Mouse (Mus musculus) spleen, adult 2 months (tissue): ENCODE results near the gene S100a16. TPM values are rescaled to one million over a fixed set of nuclear protein-coding genes. Genes with fewer than 3 reads are reported as not detected.

Experiments
- DNase-seq, 2 experiments: peaks; one replicate each; pipeline versions ENCODE4 v3.0.0 to v3.0.0-alpha.2; 2012 to 2021; ENCODE audit warnings: low spot score in 2 of 2, low read depth in 1 of 2
- H3K27ac ChIP-seq: fragments of 200-500 bp; 2 replicates; pipeline ENCODE4 v1.5.1; 2012; ENCODE audit warnings: low read length, inconsistent platforms; ENCODE audit not compliant: insufficient read depth
- H3K27me3 ChIP-seq: fragments of 200-500 bp; 2 replicates; pipeline ENCODE4 v1.6.1; 2012; ENCODE audit warnings: mild to moderate bottlenecking, moderate library complexity, low read length, inconsistent platforms; ENCODE audit not compliant: control insufficient read depth, insufficient read depth
- H3K36me3 ChIP-seq: fragments of 200-500 bp; 2 replicates; pipeline ENCODE4 v1.6.1; 2012; ENCODE audit warnings: mild to moderate bottlenecking, low read length, inconsistent platforms; ENCODE audit not compliant: control insufficient read depth, insufficient read depth
- H3K4me1 ChIP-seq: fragments of 200-500 bp; 2 replicates; pipeline ENCODE4 v1.6.1; 2011; ENCODE audit warnings: inconsistent platforms; ENCODE audit not compliant: control insufficient read depth, insufficient read depth, insufficient read length
- H3K4me3 ChIP-seq: fragments of 200-500 bp; 2 replicates; pipeline ENCODE4 v1.5.1; 2011; ENCODE audit warnings: mild to moderate bottlenecking, inconsistent platforms; ENCODE audit not compliant: insufficient read depth, insufficient read length; ENCODE audit errors: extremely low read depth
- CTCF ChIP-seq: fragments of 200-500 bp; IDR thresholded peaks from 2 replicates; pipeline ENCODE4 v1.5.1; 2011; ENCODE audit warnings: mild to moderate bottlenecking, inconsistent platforms; ENCODE audit not compliant: insufficient read depth, insufficient read length, insufficient replicate concordance; ENCODE audit errors: extremely low read depth
- POLR2A ChIP-seq: fragments of 200-500 bp; IDR thresholded peaks from 2 replicates; pipeline ENCODE4 v1.6.1; 2011; ENCODE audit warnings: low read depth, low read length, inconsistent platforms
- WGBS: fragments of 180-500 bp; shearing (Covaris S2); methylation state at CpG from one replicate; pipeline ENCODE4 v1.1.7; 2018; 5-methylcytosine and 5-hydroxymethylcytosine counted together
- polyA plus RNA-seq: library from polyadenylated mRNA; depleted of rRNA; stranded (reverse); fragments of >200 nt; gene quantifications from 2 replicates; pipeline ENCODE4 v1.2.3, GENCODE M21; 2012; rRNA removed

The S100a16 gene
- polyA plus RNA-seq, 1 experiment, result 15.9 TPM

GRCm38 (mm10) chr3:90589947-90590346, 52.9 kb downstream of the S100a16 start, which contains the start of gene S100a2:
Gene S100a2, plus strand, starts transcription at chr3:90590247.
- Histone ChIP-seq H3K27ac (peak within 1 kb of the TSS; percentile 49), H3K36me3 (no peaks in the 10 kb centered on the region), H3K4me1 (peaks cover 37% of the 10 kb centered on the region; the same call in 1 of the 2 replicates), H3K27me3 (no peaks in the 10 kb centered on the region), H3K4me3 (no peak within 1 kb of the TSS)
- DNase-seq, result no peak
- 79% methylated on average over 8 of the region's 8 CpGs for WGBS
- TF ChIP-seq POLR2A (no peak), CTCF (no peak)

Other genes starting within 250 kb of the S100a16 start
- gene Gatad2b, start 244.1 kb upstream of the S100a16 start, polyA plus RNA-seq, result 24.2 and 26.9 TPM in 2 replicates
- gene Slc27a3, start 147.3 kb upstream of the S100a16 start, polyA plus RNA-seq, result 10.4 and 11.2 TPM in 2 replicates
- gene Ints3, start 103.6 kb upstream of the S100a16 start, polyA plus RNA-seq, result 19.7 and 21.1 TPM in 2 replicates
- 15.4 and 16.1 TPM in 2 replicates for gene Npr1, start 71.4 kb upstream of the S100a16 start, polyA plus RNA-seq
- gene Ilf2, start 61.1 kb upstream of the S100a16 start, polyA plus RNA-seq, result 12.3 and 12.6 TPM in 2 replicates
- 12.4 and 13.2 TPM in 2 replicates for gene Snapin, start 46.2 kb upstream of the S100a16 start, polyA plus RNA-seq
- 32.9 and 34.0 TPM in 2 replicates for gene Chtop, start 27.8 kb upstream of the S100a16 start, polyA plus RNA-seq
- gene S100a1, start 22.9 kb upstream of the S100a16 start, polyA plus RNA-seq, result 15.9 and 28.8 TPM in 2 replicates
- gene S100a13, start 22.8 kb upstream of the S100a16 start, polyA plus RNA-seq, result 27.0 and 30.0 TPM in 2 replicates
- gene S100a14, start 10.4 kb upstream of the S100a16 start, polyA plus RNA-seq, result 0.06 TPM in 1 of 2 replicates, not detected in the other
- 0.46 and 0.55 TPM in 2 replicates for gene S100a3, start 23.3 kb downstream of the S100a16 start, polyA plus RNA-seq
- not detected in 2 replicates for gene S100a2, start 53.0 kb downstream of the S100a16 start, polyA plus RNA-seq
- gene Gm42674, start 64.7 kb downstream of the S100a16 start, polyA plus RNA-seq, result not detected in 2 replicates
- gene S100a4, start 66.5 kb downstream of the S100a16 start, polyA plus RNA-seq, result 43.5 and 68.3 TPM in 2 replicates
- not detected in 2 replicates for gene S100a5, start 71.3 kb downstream of the S100a16 start, polyA plus RNA-seq
- gene S100a6, start 75.6 kb downstream of the S100a16 start, polyA plus RNA-seq, result 90.6 and 121 TPM in 2 replicates
- 0.07 and 0.08 TPM in 2 replicates for gene S100a7a, start 116.8 kb downstream of the S100a16 start, polyA plus RNA-seq
- 29.8 and 32.1 TPM in 2 replicates for gene S100a8, start 131.7 kb downstream of the S100a16 start, polyA plus RNA-seq
- 54.1 and 64.8 TPM in 2 replicates for gene S100a9, start 158.5 kb downstream of the S100a16 start, polyA plus RNA-seq
- 0.08 and 0.09 TPM in 2 replicates for gene Pglyrp4, start 189.7 kb downstream of the S100a16 start, polyA plus RNA-seq
- not detected in 2 replicates for gene Gm5849, start 240.6 kb downstream of the S100a16 start, polyA plus RNA-seq